Mouse (Mus musculus) MEL-GATA-1-ER (cell line): Measurements from ENCODE around the gene Ehmt2.
"Not testable (repeated sequence)": the region's sequence is repeated elsewhere in the genome, so short reads cannot be mapped to it uniquely, and the experiment has no call there.

Experiments
- DNase-seq: peaks from one replicate; pipeline ENCODE4 v3.0.0-alpha.2; 2012; ENCODE audit warnings: low read depth; ENCODE audit errors: extremely low read depth

Ehmt2 gene

GRCm38 (mm10) chr17:34927306-34928019 is 29.2 kb downstream of the Ehmt2 start:
- DNase-seq, result no peak

- DNase-seq, result no peak
Measured at GRCm38 (mm10) chr17:34928841-34929240, 30.6 kb downstream of the Ehmt2 start.

GRCm38 (mm10) chr17:34931061-34931734 is 32.9 kb downstream of the Ehmt2 start, which contains the start of gene Neu1:
Gene Neu1 (plus strand): TSS chr17:34931253.
- DNase-seq, result peak; percentile 95

GRCm38 (mm10) chr17:34931735-34932098 is 33.4 kb downstream of the Ehmt2 start:
- no peak for DNase-seq

GRCm38 (mm10) chr17:34932287-34932686 is 34.0 kb downstream of the Ehmt2 start:
- DNase-seq, result no peak

- DNase-seq, result no peak
Measured at GRCm38 (mm10) chr17:34934031-34934430, 35.8 kb downstream of the Ehmt2 start.

GRCm38 (mm10) chr17:34934830-34935229 is 36.6 kb downstream of the Ehmt2 start:
- DNase-seq, result no peak

GRCm38 (mm10) chr17:34937960-34938505 is 39.8 kb downstream of the Ehmt2 start:
- DNase-seq, result no peak

- DNase-seq, result peak; percentile 66
Measured at GRCm38 (mm10) chr17:34941344-34942041, 43.2 kb downstream of the Ehmt2 start.

GRCm38 (mm10) chr17:34943128-34943815 is 45.0 kb downstream of the Ehmt2 start:
- DNase-seq, result no peak

- no peak for DNase-seq
Measured at GRCm38 (mm10) chr17:34944362-34944761, 46.1 kb downstream of the Ehmt2 start.

- no peak for DNase-seq
Measured at GRCm38 (mm10) chr17:34946486-34947140, 48.3 kb downstream of the Ehmt2 start.

- DNase-seq, result no peak
Measured at GRCm38 (mm10) chr17:34947606-34948005, 49.3 kb downstream of the Ehmt2 start.

- DNase-seq, result not testable (repeated sequence)
Measured at GRCm38 (mm10) chr17:34948721-34949552, 50.7 kb downstream of the Ehmt2 start.

GRCm38 (mm10) chr17:34949553-34949969 is 51.3 kb downstream of the Ehmt2 start:
- DNase-seq, result no peak

- no peak for DNase-seq
Measured at GRCm38 (mm10) chr17:34950514-34951455, 52.5 kb downstream of the Ehmt2 start.

GRCm38 (mm10) chr17:34951636-34952377 is 53.5 kb downstream of the Ehmt2 start:
- DNase-seq, result no peak

- DNase-seq, result no peak
Measured at GRCm38 (mm10) chr17:34952378-34953040, 54.2 kb downstream of the Ehmt2 start.
